Mouse (Mus musculus): ENCODE data around the gene Ift46. TPM values are rescaled to one million over a fixed set of nuclear protein-coding genes. Genes with fewer than 3 reads are reported as not detected.

Gene Ift46
- polyA plus RNA-seq, 1 experiment from 2014 or later, result 99.1 TPM

DNA sequence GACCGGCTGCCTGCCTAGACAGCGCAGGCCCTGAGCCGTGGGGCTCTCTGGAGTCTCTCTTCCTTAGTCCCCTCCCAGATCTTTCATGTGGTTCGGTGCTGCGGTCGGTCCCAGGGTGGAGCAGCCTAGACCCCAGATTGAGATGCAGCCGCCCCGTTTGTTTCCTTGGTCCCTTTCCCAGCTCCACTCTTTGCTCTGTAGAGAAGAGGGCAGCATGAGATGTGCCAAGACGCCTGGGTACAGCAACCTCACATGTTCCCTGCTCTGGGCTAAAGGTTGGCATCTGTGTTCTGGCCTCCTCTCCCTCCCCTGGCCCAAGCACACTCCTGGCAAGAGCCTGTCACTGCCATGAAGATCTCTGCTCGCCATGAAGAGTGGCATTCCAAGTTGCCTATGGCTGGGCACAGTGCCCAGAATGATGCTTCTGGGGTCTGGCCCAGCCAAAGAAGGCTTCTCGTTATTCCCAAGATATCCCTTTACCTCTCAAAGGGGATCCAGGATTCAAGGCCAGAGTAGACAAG lies 44.1 kb upstream of the Ift46 start:
- Histone ChIP-seq H3K4me1 (replicated peaks; ENCODE audit: control insufficient read depth, insufficient read depth, low read length) (peaks cover 54% of the 10 kb centered on the region), H3K36me3 (ENCODE audit: control insufficient read depth, insufficient read depth, low read length) (no peaks in the 10 kb centered on the region), H3K4me3 (ENCODE audit: low read length) (no peak overlapping the region), H3K27ac (ENCODE audit: low read length) (peak overlapping the region; percentile 81), H3K27me3 (ENCODE audit: control insufficient read depth, insufficient read depth, low read depth, low read length) (no peaks in the 10 kb centered on the region), H3K9me3 (ENCODE audit: control insufficient read depth, low read length) (no peaks in the 10 kb centered on the region), H3K4me2 (ENCODE audit: low read depth, low read length) (no peak overlapping the region), H3K9ac (ENCODE audit: low read length) (no peak overlapping the region)
- WGBS, result 39% methylated on average over 11 of the region's 11 CpGs
- ATAC-seq (ENCODE audit: low read depth), result no peak

DNA sequence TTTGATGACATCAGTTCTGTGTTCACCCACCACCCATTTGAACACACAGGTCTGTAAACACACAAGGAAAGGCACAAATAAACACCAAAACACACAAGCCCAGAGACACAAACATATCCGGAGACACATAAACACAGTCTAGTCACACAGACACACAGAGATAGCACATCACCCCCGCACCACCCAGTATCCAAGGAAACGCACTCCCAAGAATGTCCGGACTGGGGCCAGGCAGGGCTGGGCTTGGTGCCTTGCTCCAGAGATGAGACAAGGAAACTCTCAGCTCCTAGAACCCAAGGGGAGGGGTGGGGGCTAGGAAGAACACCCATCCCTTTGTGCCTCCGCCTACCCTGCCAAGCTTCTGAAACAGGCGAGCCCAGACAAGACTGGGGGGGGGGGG lies 43.5 kb upstream of the Ift46 start:
- H3K9me3 ChIP-seq (ENCODE audit: control insufficient read depth, low read length), result no peaks in the 10 kb centered on the region
- no peaks in the 10 kb centered on the region for H3K27me3 ChIP-seq (ENCODE audit: control insufficient read depth, insufficient read depth, low read depth, low read length)
- H3K4me1 ChIP-seq (replicated peaks; ENCODE audit: control insufficient read depth, insufficient read depth, low read length), result peaks cover 54% of the 10 kb centered on the region
- WGBS, result 27% methylated on average over 6 of the region's 6 CpGs
- peak overlapping the region; percentile 81 for H3K27ac ChIP-seq (ENCODE audit: low read length)
- H3K4me2 ChIP-seq (ENCODE audit: low read depth, low read length), result no peak overlapping the region
- no peak overlapping the region for H3K4me3 ChIP-seq (ENCODE audit: low read length)
- H3K36me3 ChIP-seq (ENCODE audit: control insufficient read depth, insufficient read depth, low read length), result no peaks in the 10 kb centered on the region
- ATAC-seq (ENCODE audit: low read depth), result peak; percentile 54; the same call in 1 of the 2 replicates
- H3K9ac ChIP-seq (ENCODE audit: low read length), result no peak overlapping the region; the same call in 1 of the 2 replicates

DNA sequence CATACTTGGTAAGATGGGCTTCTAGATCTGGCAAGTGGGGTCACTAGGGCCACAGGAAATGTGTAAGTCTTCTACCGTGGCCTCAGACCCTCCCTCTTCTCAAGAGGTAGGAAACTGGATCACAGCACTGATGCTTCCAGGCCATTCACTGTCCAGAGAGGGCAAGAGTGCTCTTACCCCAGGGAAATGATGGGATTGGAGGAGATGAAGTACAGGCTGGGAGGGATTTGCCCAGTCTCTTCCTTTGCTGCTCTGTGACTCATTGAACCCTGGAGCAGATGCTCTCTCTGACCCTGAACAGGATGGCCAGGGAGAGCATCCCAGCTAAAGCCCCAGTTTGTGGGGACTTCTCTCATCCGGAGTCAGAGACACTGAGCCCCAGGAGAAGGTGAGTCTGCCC lies 43.0 kb upstream of the Ift46 start:
- Histone ChIP-seq H3K36me3 (ENCODE audit: control insufficient read depth, insufficient read depth, low read length) (no peaks in the 10 kb centered on the region), H3K27ac (ENCODE audit: low read length) (peak overlapping the region; percentile 57), H3K27me3 (ENCODE audit: control insufficient read depth, insufficient read depth, low read depth, low read length) (no peaks in the 10 kb centered on the region), H3K9me3 (ENCODE audit: control insufficient read depth, low read length) (no peaks in the 10 kb centered on the region), H3K4me1 (replicated peaks; ENCODE audit: control insufficient read depth, insufficient read depth, low read length) (peaks cover 54% of the 10 kb centered on the region), H3K4me3 (ENCODE audit: low read length) (no peak overlapping the region), H3K9ac (ENCODE audit: low read length) (no peak overlapping the region; the same call in 1 of the 2 replicates), H3K4me2 (ENCODE audit: low read depth, low read length) (no peak overlapping the region)
- 33% methylated on average over 2 of the region's 2 CpGs for WGBS
- no peak for ATAC-seq (ENCODE audit: low read depth)

DNA sequence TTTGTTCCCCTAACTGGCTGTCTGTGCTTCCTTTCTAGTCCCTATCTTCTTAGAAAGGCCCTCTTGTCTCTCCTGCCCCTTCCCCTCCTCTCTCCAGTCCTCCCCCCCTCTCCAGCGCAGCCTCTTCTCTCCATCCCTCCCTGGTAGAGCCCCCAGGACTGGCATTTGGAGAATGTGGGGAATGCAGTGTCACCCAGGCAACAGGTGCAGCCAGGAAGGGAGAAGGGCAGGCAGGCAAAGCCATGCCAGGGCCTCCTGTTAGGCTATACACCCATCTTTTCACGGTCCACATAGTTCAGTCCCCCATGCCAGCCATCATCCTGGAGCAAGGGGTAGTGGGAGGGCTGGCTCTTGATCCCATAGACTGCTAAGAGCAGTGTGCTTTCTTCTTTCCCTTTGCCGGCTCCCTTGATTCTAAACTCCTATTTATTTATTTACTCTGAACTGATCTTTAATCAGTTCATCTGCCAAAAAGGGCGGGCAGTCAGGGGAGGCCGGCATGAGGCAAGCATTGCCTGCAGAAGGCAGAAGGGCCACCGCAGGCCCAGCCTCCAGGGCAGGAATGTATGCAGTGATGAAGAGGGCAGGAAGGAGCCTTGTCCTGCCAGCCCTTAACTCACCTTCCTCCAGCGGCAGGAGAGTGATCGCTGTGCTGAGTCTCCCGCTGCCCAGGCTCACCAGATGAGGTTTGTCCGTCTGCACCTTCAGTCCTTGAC lies 41.1 kb upstream of the Ift46 start:
- WGBS, result 25% methylated on average over 10 of the region's 10 CpGs
- Histone ChIP-seq H3K27ac (ENCODE audit: low read length) (peak overlapping the region; percentile 10; the same call in 1 of the 2 replicates), H3K4me3 (ENCODE audit: low read length) (no peak overlapping the region), H3K27me3 (ENCODE audit: control insufficient read depth, insufficient read depth, low read depth, low read length) (no peaks in the 10 kb centered on the region), H3K4me1 (replicated peaks; ENCODE audit: control insufficient read depth, insufficient read depth, low read length) (peaks cover 40% of the 10 kb centered on the region), H3K4me2 (ENCODE audit: low read depth, low read length) (no peak overlapping the region), H3K9me3 (ENCODE audit: control insufficient read depth, low read length) (no peaks in the 10 kb centered on the region), H3K36me3 (ENCODE audit: control insufficient read depth, insufficient read depth, low read length) (no peaks in the 10 kb centered on the region), H3K9ac (ENCODE audit: low read length) (no peak overlapping the region)
- ATAC-seq (ENCODE audit: low read depth), result 0 out of 2 replicates have a peak, but pooled peaks have one; percentile 29

DNA sequence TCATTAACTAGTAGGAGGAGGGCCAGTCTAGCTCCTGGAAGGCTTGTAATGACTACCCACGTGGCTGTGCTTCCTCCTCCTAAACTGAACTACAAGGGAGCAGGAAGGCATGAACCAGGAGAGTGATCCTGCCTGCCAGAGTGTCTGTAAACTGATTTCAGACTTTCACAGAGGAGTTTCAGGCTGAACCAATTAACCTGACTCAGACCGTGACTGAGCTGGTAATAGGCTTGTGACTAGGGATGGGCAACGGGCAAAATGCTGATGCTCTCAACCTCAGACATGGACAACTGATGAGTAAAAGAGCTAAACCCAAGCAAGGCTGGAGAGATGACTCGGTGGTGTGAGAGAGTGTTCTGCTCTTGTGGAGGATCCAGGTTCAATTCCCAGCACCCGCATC lies 40.3 kb upstream of the Ift46 start:
- H3K36me3 ChIP-seq (ENCODE audit: control insufficient read depth, insufficient read depth, low read length), result no peaks in the 10 kb centered on the region
- no peaks in the 10 kb centered on the region for H3K9me3 ChIP-seq (ENCODE audit: control insufficient read depth, low read length)
- H3K9ac ChIP-seq (ENCODE audit: low read length), result no peak overlapping the region
- no peak overlapping the region for H3K4me2 ChIP-seq (ENCODE audit: low read depth, low read length)
- H3K4me1 ChIP-seq (replicated peaks; ENCODE audit: control insufficient read depth, insufficient read depth, low read length), result peaks cover 40% of the 10 kb centered on the region
- H3K4me3 ChIP-seq (ENCODE audit: low read length), result no peak overlapping the region
- no peak for ATAC-seq (ENCODE audit: low read depth)
- H3K27ac ChIP-seq (ENCODE audit: low read length), result no peak overlapping the region
- H3K27me3 ChIP-seq (ENCODE audit: control insufficient read depth, insufficient read depth, low read depth, low read length), result no peaks in the 10 kb centered on the region
- WGBS, result 64% methylated on average over 5 of the region's 5 CpGs

DNA sequence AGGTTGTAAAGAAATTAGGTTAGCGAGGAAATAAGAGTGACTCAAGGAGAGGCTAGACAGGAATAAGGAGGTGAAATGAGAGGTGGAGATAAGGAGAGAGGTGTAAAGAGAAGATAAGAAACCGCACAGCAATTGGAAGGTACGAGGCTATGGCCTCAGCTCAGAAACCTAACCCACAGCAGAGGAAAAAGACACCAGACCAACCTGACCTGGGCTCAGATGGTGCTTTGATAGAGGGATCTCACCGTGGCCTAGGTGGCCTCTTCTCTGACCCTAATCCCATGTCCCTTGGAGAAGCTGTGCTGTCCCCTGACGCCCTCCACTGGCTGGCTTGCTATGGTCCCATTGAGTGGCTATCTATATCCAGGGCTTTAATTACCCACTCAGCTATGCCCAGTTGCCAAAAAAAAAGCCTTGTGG lies 35.6 kb upstream of the Ift46 start:
- Histone ChIP-seq H3K4me2 (ENCODE audit: low read depth, low read length) (peak overlapping the region; percentile 18; the same call in 1 of the 2 replicates), H3K27me3 (ENCODE audit: control insufficient read depth, insufficient read depth, low read depth, low read length) (no peaks in the 10 kb centered on the region), H3K4me3 (ENCODE audit: low read length) (no peak overlapping the region), H3K4me1 (replicated peaks; ENCODE audit: control insufficient read depth, insufficient read depth, low read length) (peaks cover 26% of the 10 kb centered on the region), H3K27ac (ENCODE audit: low read length) (peak overlapping the region; percentile 34; the same call in 1 of the 2 replicates), H3K36me3 (ENCODE audit: control insufficient read depth, insufficient read depth, low read length) (no peaks in the 10 kb centered on the region), H3K9ac (ENCODE audit: low read length) (no peak overlapping the region), H3K9me3 (ENCODE audit: control insufficient read depth, low read length) (no peaks in the 10 kb centered on the region)
- ATAC-seq (ENCODE audit: low read depth), result no peak
- 46% methylated on average over 5 of the region's 5 CpGs for WGBS

DNA sequence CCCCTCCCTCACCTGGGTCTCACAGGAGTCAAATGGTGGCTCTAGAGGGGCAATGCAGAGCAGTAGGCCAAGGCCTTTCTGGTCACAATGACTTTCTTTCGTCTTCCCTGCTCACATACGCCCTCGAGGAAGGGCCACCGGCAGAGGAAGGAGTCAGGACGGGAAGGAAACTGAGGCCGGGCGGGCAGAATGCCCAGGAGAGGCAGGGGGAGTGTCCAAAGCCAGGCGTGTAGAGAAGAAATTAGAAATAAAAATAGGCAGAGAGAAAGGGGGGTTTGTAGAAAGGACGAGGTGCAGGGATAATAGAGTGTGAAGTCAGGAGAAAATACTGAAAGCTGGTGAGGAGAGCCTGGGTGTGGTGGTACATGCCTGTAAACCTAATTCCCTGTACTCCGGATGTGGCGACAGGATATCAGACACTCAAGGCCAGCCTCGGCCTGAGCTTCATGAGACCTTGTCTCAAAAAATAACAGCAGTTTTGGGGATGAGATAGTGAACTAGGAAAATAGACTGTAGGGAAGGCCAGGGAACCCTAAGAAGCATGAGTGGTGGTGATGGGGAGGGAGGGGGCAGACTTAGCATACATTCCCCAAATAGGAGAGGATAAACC lies 34.7 kb upstream of the Ift46 start:
- H3K27me3 ChIP-seq (ENCODE audit: control insufficient read depth, insufficient read depth, low read depth, low read length), result no peaks in the 10 kb centered on the region
- peak overlapping the region; percentile 74 for H3K9ac ChIP-seq (ENCODE audit: low read length)
- 53% methylated on average over 12 of the region's 12 CpGs for WGBS
- ATAC-seq (ENCODE audit: low read depth), result no peak
- peak overlapping the region; percentile 80 for H3K4me2 ChIP-seq (ENCODE audit: low read depth, low read length)
- H3K27ac ChIP-seq (ENCODE audit: low read length), result peak overlapping the region; percentile 86
- H3K4me3 ChIP-seq (ENCODE audit: low read length), result peak overlapping the region; percentile 61
- peaks cover 23% of the 10 kb centered on the region for H3K4me1 ChIP-seq (replicated peaks; ENCODE audit: control insufficient read depth, insufficient read depth, low read length)
- H3K9me3 ChIP-seq (ENCODE audit: control insufficient read depth, low read length), result no peaks in the 10 kb centered on the region
- H3K36me3 ChIP-seq (ENCODE audit: control insufficient read depth, insufficient read depth, low read length), result no peaks in the 10 kb centered on the region

DNA sequence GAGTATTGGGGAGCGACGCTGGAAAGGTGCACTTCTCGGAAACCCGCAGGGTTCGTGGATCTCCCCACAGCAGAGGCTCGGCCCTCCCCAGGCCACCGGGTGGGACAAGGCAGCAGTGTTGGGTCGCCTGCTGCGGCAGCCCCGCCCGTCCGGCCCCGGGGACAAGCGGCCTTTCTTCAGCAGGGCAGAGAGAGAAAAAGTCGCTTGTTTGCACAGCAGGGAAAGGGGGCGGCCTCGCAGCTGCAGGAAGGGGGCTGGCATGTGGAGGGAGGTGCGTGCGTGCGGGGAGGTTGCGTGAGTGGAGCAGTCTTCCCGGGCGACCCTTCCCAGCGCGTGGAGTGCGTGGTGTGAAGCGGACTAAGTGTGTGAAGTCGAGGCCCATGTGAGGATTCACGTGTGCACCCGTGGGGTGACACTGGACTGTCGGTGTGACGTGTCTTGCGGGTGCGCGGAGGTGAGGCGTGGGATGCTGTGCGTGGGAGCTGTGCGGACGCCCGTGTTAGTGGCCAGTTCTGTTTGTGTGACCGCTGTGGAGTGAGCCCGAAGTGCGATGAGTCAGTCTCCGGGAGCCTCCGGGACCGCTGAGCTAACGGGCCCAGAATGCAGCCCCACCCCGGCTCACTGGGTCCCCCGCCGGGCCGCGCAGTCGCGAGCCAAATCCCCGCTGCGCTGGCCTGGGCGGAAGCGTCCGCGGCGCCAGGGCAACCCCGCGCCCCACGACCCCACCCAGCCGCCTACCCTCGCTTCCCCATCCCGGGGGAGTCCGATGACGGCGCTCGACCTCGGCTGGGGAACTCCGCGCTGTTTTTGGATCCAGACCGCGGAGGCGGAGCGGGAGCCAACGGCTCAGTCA lies 33.8 kb upstream of the Ift46 start:
- H3K36me3 ChIP-seq (ENCODE audit: control insufficient read depth, insufficient read depth, low read length), result no peaks in the 10 kb centered on the region
- peak overlapping the region; percentile 80 for H3K4me2 ChIP-seq (ENCODE audit: low read depth, low read length)
- peak overlapping the region; percentile 74 for H3K9ac ChIP-seq (ENCODE audit: low read length)
- no peaks in the 10 kb centered on the region for H3K9me3 ChIP-seq (ENCODE audit: control insufficient read depth, low read length)
- WGBS, result 1% methylated on average over 72 of the region's 79 CpGs
- no peaks in the 10 kb centered on the region for H3K27me3 ChIP-seq (ENCODE audit: control insufficient read depth, insufficient read depth, low read depth, low read length)
- peak; percentile 41 for ATAC-seq (ENCODE audit: low read depth)
- peaks cover 23% of the 10 kb centered on the region for H3K4me1 ChIP-seq (replicated peaks; ENCODE audit: control insufficient read depth, insufficient read depth, low read length)
- H3K27ac ChIP-seq (ENCODE audit: low read length), result peak overlapping the region; percentile 86
- peak overlapping the region; percentile 61 for H3K4me3 ChIP-seq (ENCODE audit: low read length)
